Mouse (Mus musculus) spleen, adult 2 months (tissue): ENCODE data around the gene Adamtsl3.

ENCODE experiments used
- CTCF ChIP-seq: fragments of 200-500 bp; IDR thresholded peaks from 2 replicates; pipeline ENCODE4 v1.5.1; 2011; ENCODE audit warnings: mild to moderate bottlenecking, inconsistent platforms; ENCODE audit not compliant: insufficient read depth, insufficient read length, insufficient replicate concordance; ENCODE audit errors: extremely low read depth
- POLR2A ChIP-seq: fragments of 200-500 bp; IDR thresholded peaks from 2 replicates; pipeline ENCODE4 v1.6.1; 2011; ENCODE audit warnings: low read depth, low read length, inconsistent platforms

DNA sequence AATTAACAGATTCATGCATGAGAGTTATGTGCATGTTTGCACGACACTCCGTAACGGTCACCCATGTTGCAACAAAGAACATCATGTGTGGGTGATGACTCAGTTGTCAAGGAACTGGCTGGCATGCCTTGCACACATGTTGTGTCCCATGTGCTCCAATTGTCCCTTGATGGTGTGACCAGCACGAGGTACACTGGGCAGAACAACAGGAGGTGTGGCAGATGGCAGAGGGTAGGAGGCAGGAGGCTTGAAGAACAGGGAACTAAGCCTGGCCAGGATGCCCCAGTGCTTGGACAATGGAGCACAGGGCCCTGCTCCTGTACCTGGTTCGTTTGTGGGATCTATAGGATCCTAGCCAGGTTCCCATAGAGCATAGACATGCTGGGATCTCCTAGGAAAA lies 31.0 kb downstream of the Adamtsl3 start:
- TF ChIP-seq CTCF (no peak), POLR2A (no peak)
